Mouse (Mus musculus) embryonic facial prominence, embryonic 12.5 days (tissue): ENCODE measurements around the gene Grin2c. TPM values are rescaled to one million over a fixed set of nuclear protein-coding genes. Genes with fewer than 3 reads are reported as not detected.

Source experiments
- ATAC-seq: fragments of 200-750 bp; cut with Nextera tagmentation; 2 replicates; pipeline ENCODE4 v1.8.0; 2017; ENCODE audit not compliant: insufficient number of reproducible peaks, insufficient read depth, low FRiP score, low TSS enrichment
- H3K27ac ChIP-seq: fragments of 300-500 bp; sonication (generic); 2 replicates; pipeline ENCODE4 v1.5.1; 2016; ENCODE audit warnings: mild to moderate bottlenecking
- H3K27me3 ChIP-seq: fragments of 300-500 bp; sonication (generic); 2 replicates; pipeline ENCODE4 v1.6.1; 2016; ENCODE audit warnings: mild to moderate bottlenecking, moderate library complexity
- H3K36me3 ChIP-seq: fragments of 300-500 bp; sonication (generic); 2 replicates; pipeline ENCODE4 v1.6.1; 2016; ENCODE audit warnings: mild to moderate bottlenecking
- H3K4me1 ChIP-seq: fragments of 300-500 bp; sonication (generic); 2 replicates; pipeline ENCODE4 v1.6.1; 2016
- H3K4me2 ChIP-seq: fragments of 300-500 bp; sonication (generic); replicated peaks from 2 replicates; pipeline ENCODE4 v1.6.1; 2016; ENCODE audit warnings: mild to moderate bottlenecking, moderate library complexity
- H3K4me3 ChIP-seq: fragments of 300-500 bp; sonication (generic); 2 replicates; pipeline ENCODE4 v1.5.1; 2016; ENCODE audit warnings: mild to moderate bottlenecking
- H3K9ac ChIP-seq: fragments of 300-500 bp; sonication (generic); 2 replicates; pipeline ENCODE4 v1.6.1; 2016; ENCODE audit warnings: mild to moderate bottlenecking, moderate library complexity
- H3K9me3 ChIP-seq: fragments of 300-500 bp; sonication (generic); 2 replicates; pipeline ENCODE4 v1.6.1; 2016; ENCODE audit warnings: mild to moderate bottlenecking, moderate library complexity
- WGBS: fragments of 180-500 bp; shearing (Covaris S2); methylation state at CpG from one replicate; pipeline ENCODE4 v1.1.7; 2016; 5-methylcytosine and 5-hydroxymethylcytosine counted together
- polyA plus RNA-seq: library from polyadenylated mRNA; unstranded; fragments of >200 nt; fragmentation: Nextera tagmentation; extraction: Ambion mirVana; gene quantifications from 2 replicates; pipeline ENCODE4 v1.2.1, GENCODE M21; 2016

Grin2c gene
- polyA plus RNA-seq, 1 experiment from 2014 or later, result 0.06 TPM

DNA sequence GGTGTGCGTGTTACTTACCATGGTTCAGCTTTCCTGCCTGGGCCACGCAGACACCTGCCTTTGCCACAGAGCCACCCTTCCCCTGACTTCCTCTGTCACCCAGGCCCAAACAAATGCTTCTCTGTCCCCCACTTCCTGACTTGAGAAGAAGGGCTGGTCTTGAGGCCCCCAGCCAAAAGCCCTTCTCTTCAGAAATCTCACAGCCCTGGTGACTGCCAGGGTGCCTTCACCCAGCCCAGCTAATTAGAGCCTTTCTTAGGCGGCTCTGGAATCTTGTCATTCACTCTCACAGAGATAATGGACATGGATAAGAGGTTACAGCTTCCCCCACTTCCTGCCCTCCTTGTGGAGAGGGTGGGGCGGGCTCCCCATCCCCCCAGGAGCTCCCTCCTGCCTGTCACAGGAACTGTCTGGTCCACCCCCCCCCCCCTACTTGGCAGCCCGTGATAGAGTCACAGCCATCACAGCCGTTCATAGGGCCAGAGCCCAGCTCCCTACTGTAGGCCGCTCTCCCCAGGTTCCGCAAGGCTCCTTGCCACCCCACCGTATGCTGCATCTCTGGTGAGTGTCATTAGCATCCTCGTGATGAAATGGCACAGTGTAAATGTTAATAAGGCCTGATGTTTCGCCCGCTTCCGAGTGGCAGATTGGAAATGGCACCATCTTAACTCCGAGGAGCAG is 40.1 kb downstream of the Grin2c start:
- Histone ChIP-seq H3K9ac (no peak overlapping the region), H3K27ac (no peak overlapping the region), H3K4me3 (no peak overlapping the region), H3K4me2 (no peak overlapping the region), H3K36me3 (no peaks in the 10 kb centered on the region), H3K9me3 (no peaks in the 10 kb centered on the region), H3K27me3 (peaks cover 12% of the 10 kb centered on the region; the same call in 1 of the 2 replicates), H3K4me1 (peaks cover 71% of the 10 kb centered on the region)
- no peak for ATAC-seq
- whole genome bisulfite sequencing, result 43% methylated on average over 14 of the region's 14 CpGs

DNA sequence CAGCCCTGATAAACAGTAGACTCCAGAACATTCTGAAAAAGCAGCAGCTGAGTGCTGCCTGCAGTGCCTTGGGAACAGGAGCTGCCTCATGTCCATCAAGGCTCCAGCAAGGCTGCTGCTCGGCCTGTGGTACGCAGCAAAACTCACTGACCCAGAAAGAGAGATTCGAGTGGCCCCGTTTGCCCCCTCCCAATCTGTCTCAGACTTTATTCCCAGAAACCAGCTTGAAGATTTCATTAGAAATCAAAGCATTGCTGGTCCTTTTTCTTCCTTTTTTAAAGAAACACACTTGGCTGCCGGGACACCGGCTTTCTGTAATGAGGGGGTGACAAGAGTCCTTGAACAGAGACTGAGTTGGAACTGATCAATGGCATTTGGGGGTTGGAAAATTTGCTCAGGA is 41.7 kb downstream of the Grin2c start:
- no peak overlapping the region for H3K9ac ChIP-seq
- peaks cover 4% of the 10 kb centered on the region; the same call in 1 of the 2 replicates for H3K27me3 ChIP-seq
- no peaks in the 10 kb centered on the region for H3K36me3 ChIP-seq
- no peak overlapping the region for H3K4me2 ChIP-seq
- no peak for ATAC-seq
- H3K4me1 ChIP-seq, result peaks cover 67% of the 10 kb centered on the region
- 66% methylated on average over 6 of the region's 6 CpGs for WGBS
- no peak overlapping the region for H3K27ac ChIP-seq
- no peaks in the 10 kb centered on the region for H3K9me3 ChIP-seq
- H3K4me3 ChIP-seq, result no peak overlapping the region

DNA sequence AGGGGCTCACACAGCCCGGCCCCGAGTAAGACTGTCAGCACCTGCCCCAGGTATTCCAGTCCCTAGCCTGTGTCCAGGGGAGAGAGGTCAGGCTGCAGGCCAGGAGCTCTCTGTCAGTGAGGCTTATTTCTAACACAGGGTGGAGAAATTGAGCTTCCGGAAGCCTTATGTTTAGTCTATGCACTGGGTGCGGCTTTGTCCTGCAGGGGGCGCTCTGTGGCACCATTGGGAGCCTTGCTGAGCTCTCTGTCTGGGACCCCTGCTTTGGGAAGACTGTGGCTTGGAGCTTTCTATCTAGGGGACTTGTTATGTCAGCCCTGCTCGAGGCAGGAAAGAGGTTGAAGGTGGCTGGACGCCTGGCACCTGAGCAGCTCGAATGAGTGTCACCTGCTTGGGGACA is 42.2 kb downstream of the Grin2c start:
- Histone ChIP-seq H3K4me2 (no peak overlapping the region), H3K36me3 (no peaks in the 10 kb centered on the region), H3K4me3 (no peak overlapping the region), H3K9me3 (no peaks in the 10 kb centered on the region), H3K27me3 (peaks cover 3% of the 10 kb centered on the region; the same call in 1 of the 2 replicates), H3K4me1 (peaks cover 67% of the 10 kb centered on the region), H3K27ac (no peak overlapping the region), H3K9ac (no peak overlapping the region)
- no peak for ATAC-seq
- WGBS, result 43% methylated on average over 8 of the region's 8 CpGs

DNA sequence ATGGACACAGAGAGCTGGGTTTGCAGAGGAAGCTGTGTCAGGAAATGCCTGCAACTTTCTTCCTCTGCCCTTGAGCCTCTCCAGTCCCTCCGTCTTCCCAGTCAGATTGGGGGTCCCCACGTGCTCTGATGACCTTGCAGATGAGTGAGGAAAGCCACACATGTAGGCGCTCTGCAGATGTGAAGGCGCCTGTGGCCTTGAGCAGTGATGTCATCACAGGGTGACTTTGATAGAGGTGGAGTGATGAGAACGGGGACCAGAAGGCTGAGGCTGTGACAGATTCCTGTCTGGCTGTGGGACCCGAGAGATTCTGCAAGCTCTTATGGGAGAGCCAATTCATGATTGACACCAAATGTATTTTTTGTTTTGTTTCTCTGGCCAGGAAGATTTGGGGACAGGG is 43.2 kb downstream of the Grin2c start:
- Histone ChIP-seq H3K4me3 (no peak overlapping the region), H3K4me2 (no peak overlapping the region), H3K9me3 (no peaks in the 10 kb centered on the region), H3K27me3 (peaks cover 3% of the 10 kb centered on the region; the same call in 1 of the 2 replicates), H3K4me1 (peaks cover 65% of the 10 kb centered on the region), H3K27ac (0 out of 2 replicates have a peak overlapping the region, but pooled peaks have one; percentile 36), H3K9ac (no peak overlapping the region), H3K36me3 (no peaks in the 10 kb centered on the region)
- 64% methylated on average over 6 of the region's 6 CpGs for WGBS
- ATAC-seq, result no peak

DNA sequence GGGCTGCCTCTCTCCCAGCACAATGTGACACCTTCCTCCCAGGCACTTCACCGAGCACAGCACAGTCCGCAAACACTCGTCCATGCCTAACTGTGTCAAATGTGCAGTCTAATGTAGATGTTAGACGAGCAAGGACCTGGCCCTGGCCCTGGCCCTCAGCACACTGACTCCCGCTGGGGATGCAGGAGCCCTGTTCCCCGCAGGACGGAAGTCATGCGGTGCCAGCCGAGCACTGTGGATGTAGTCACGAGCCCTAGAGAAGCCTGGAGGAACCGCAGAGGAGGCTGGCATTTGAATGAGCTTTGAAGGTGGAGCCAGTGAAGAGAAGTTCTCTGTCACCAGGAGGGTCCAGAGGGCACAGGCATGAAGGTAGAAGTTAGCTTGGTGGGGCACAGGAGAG is 43.6 kb downstream of the Grin2c start:
- Histone ChIP-seq H3K4me1 (peaks cover 67% of the 10 kb centered on the region), H3K36me3 (no peaks in the 10 kb centered on the region), H3K4me3 (no peak overlapping the region), H3K4me2 (no peak overlapping the region), H3K9me3 (no peaks in the 10 kb centered on the region), H3K9ac (no peak overlapping the region), H3K27ac (no peak overlapping the region), H3K27me3 (no peaks in the 10 kb centered on the region)
- ATAC-seq, result no peak
- WGBS, result 69% methylated on average over 11 of the region's 11 CpGs

DNA sequence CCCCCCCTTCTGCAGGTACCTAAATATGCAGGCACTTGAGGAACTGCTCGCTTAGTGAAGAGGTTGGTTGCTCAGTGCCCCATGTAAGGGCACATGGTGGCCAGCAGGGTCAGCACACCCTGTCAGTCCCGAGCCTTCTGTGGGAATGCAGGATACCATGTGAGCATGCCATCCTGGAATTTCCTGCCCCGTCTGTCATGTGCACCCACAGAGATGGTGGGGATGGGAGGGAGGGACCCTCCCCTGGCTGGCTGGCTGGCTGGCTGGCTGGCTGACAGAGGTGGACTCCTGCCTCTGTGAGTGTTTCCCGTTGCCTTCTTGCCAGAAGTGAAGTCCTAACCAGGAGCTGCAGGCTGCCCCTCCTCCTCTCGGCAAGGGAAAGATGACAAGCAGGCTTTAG is 44.5 kb downstream of the Grin2c start:
- Histone ChIP-seq H3K4me3 (no peak overlapping the region), H3K9ac (no peak overlapping the region), H3K36me3 (no peaks in the 10 kb centered on the region), H3K27ac (0 out of 2 replicates have a peak overlapping the region, but pooled peaks have one; percentile 6), H3K4me1 (peaks cover 70% of the 10 kb centered on the region), H3K4me2 (no peak overlapping the region), H3K9me3 (no peaks in the 10 kb centered on the region), H3K27me3 (no peaks in the 10 kb centered on the region)
- no peak for ATAC-seq
- WGBS, result 30% methylated on average over 5 of the region's 5 CpGs

DNA sequence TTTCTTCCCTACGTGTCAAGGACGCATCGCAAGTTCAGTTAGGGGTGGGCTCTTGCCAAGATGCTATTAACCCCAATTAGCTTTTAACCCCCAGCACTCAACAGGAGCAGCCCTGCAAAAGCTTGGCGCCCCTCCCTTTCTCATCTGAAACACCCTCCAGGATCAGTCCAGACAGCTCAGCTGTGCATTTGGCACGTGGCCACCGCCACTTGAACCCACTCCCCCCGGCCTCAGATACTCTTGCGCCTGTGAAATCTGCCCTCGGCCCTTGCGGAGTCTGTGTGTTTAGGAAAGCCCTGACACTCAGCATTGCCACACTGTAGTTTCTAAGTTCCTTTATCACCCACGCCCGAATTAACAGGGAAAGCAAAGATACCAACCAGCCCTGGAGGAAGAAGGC is 45.0 kb downstream of the Grin2c start:
- Histone ChIP-seq H3K9ac (no peak overlapping the region), H3K4me1 (peaks cover 70% of the 10 kb centered on the region), H3K36me3 (no peaks in the 10 kb centered on the region), H3K9me3 (no peaks in the 10 kb centered on the region), H3K4me3 (no peak overlapping the region), H3K27me3 (no peaks in the 10 kb centered on the region), H3K4me2 (no peak overlapping the region), H3K27ac (0 out of 2 replicates have a peak overlapping the region, but pooled peaks have one; percentile 6)
- ATAC-seq, result no peak
- 37% methylated on average over 12 of the region's 12 CpGs for WGBS

DNA sequence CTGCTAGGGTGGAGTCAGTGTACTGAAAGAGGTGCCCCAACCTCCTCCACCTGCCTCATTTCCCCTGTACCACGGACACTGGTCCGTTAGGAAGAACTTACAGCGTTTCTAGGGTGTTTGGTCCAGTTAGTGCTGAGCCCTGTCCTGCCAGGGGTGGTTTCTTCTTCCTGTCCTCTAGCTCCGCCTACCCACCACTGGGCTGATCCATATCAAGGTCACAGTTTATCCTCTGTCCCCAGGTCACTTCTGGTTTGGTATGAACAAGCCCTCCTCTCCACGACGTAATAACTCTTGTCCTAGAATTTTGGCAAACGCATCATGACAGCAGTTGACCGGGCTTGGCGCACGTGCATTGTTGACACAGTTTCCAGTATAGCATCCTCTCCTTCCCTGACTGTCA is 47.4 kb downstream of the Grin2c start:
- Histone ChIP-seq H3K27ac (no peak overlapping the region), H3K4me1 (peaks cover 49% of the 10 kb centered on the region), H3K4me2 (no peak overlapping the region), H3K36me3 (no peaks in the 10 kb centered on the region), H3K4me3 (no peak overlapping the region), H3K9me3 (0 out of 2 replicates have a peak, but pooled peaks cover 3% of the 10 kb centered on the region), H3K9ac (no peak overlapping the region), H3K27me3 (no peaks in the 10 kb centered on the region)
- WGBS, result 88% methylated on average over 10 of the region's 10 CpGs
- ATAC-seq, result no peak

DNA sequence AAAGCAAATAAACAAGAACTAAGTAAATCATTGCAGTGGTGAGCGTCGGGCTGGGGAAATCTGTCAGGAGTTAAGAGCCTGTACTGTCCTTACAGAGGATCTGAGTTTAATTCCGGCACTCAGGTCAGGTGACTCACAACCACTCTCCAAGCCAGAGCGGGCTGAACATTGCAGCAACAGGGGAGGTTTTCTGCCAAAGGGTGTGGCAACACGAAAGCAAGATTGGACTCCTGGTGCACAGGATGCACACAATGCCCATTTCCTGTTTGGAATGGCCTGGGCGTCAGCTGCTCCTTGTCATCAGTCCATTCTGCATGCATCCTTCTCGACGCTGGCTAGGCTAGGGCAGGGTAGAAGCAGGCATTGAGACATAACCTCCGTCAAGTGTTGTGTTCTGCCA is 47.8 kb downstream of the Grin2c start:
- Histone ChIP-seq H3K27ac (no peak overlapping the region), H3K4me1 (peaks cover 45% of the 10 kb centered on the region), H3K27me3 (no peaks in the 10 kb centered on the region), H3K9me3 (0 out of 2 replicates have a peak, but pooled peaks cover 3% of the 10 kb centered on the region), H3K4me3 (no peak overlapping the region), H3K36me3 (no peaks in the 10 kb centered on the region), H3K4me2 (no peak overlapping the region), H3K9ac (no peak overlapping the region)
- WGBS, result 53% methylated on average over 9 of the region's 9 CpGs
- no peak for ATAC-seq

DNA sequence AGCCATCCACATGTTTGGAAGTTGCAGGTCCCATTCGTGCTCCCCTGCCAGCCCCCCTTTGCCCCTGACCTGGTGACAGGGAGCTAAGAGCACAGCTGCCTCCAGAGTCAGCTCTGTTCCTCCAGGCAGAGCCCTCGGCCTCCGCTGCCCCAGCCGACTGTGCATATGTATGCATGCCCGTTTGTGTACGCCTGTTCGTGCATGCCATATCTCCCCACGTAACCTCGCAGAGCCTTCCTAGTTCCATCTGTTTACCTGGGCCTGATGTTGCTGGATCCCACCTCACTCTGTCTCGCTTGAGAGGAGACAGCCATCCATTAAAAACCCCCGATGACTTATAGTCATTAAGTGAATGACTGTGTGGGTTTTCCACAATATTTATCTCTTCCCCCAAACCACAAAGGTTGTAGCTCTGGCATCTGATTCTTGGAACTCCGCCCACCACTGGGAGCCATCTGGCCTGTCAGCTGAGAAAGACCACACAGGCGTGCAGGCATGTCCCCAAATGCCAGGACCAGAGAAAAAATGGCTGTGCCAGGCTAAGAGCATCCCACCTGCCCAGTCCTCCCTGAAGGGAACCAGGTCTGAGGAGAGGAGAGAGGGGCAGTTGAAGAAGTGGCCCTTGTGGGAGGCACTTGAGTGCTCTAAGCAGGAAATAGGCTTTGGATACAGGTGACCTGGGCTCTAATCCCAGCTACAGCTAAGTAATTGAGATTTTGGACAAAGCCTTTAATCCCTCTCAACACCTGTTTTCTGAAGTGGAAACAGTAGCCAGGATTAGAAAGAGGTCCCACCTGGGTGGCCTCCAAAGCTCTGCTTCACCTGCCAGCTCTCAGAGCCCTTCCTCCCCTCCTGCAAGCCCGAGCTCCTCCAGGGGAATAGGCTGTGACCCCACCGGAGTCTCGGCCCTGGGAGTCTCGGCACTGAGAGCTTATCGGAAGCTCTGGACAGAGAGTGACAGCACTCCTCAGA is 49.3 kb downstream of the Grin2c start:
- H3K4me2 ChIP-seq, result no peak overlapping the region
- no peak for ATAC-seq
- peaks cover 35% of the 10 kb centered on the region for H3K4me1 ChIP-seq
- peak overlapping the region; percentile 6; the same call in 1 of the 2 replicates for H3K27ac ChIP-seq
- H3K4me3 ChIP-seq, result no peak overlapping the region
- 0 out of 2 replicates have a peak, but pooled peaks cover 3% of the 10 kb centered on the region for H3K27me3 ChIP-seq
- WGBS, result 52% methylated on average over 18 of the region's 18 CpGs
- no peak overlapping the region for H3K9ac ChIP-seq
- 0 out of 2 replicates have a peak, but pooled peaks cover 3% of the 10 kb centered on the region for H3K9me3 ChIP-seq
- no peaks in the 10 kb centered on the region for H3K36me3 ChIP-seq

DNA sequence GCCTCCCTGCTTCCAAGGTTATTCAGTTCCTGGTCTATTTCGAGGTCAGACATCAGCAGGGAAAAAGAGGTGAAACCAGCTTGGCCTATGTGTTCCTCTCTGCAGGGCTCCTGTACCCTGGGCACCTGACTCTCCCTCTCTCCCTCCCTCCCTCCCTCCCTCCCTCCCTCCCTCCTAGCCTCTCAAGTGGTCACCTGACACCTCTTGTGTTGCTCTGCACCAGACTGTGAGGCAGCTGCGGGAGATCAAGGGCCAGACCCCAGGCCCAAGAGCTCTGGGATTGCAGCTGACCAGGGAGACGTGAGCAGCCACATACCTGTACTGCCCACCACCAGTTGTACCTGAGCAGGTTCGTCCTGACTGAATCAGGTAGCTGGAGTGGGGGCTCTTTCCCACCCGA is 51.9 kb downstream of the Grin2c start:
- Histone ChIP-seq H3K4me2 (no peak overlapping the region), H3K4me3 (no peak overlapping the region), H3K27me3 (0 out of 2 replicates have a peak, but pooled peaks cover 3% of the 10 kb centered on the region), H3K36me3 (no peaks in the 10 kb centered on the region), H3K9me3 (0 out of 2 replicates have a peak, but pooled peaks cover 3% of the 10 kb centered on the region), H3K4me1 (peaks cover 30% of the 10 kb centered on the region), H3K9ac (no peak overlapping the region), H3K27ac (no peak overlapping the region)
- WGBS, result 32% methylated on average over 5 of the region's 5 CpGs
- no peak for ATAC-seq
